ENCODE assay signal across 8 mouse cellular contexts in genomic region chr5:41761509-41762140, GRCm38 (mm10). TPM values are rescaled to one million over a fixed set of nuclear protein-coding genes. Genes with fewer than 3 reads are reported as not detected.
A peak's percentile ranks its signal among the peaks of the same experiment; 100 is the strongest.
DNase-seq lines count a peak whose midpoint lies in the region; ATAC-seq lines count a peak whose summit lies in the region.
"Had no signal": no experiment of that assay in that cellular context is flagged by ENCODE, and none has a peak within 500 bp of the region (broad histone marks: within the 10 kb centered on the region; RNA-seq: fewer than 3 reads in every experiment).

No protein-coding gene starts in this region.

- peaks cover 90% of the 10 kb centered on the region for H3K27me3 ChIP-seq in lung, embryonic 16.5 days (ENCODE audit: control insufficient read depth, insufficient read depth, low read depth, low read length)
- peaks cover 92% of the 10 kb centered on the region for H3K27me3 ChIP-seq in limb, embryonic 12.5 days
- peaks cover 83% of the 10 kb centered on the region for H3K27me3 ChIP-seq in stomach, embryonic 15.5 days (replicated peaks)

- peaks cover 8% of the 10 kb centered on the region; the same call in 1 of the 2 replicates for H3K4me1 ChIP-seq in lung, embryonic 16.5 days (replicated peaks; ENCODE audit: control insufficient read depth, insufficient read depth, low read length)
- H3K4me1 ChIP-seq in limb, embryonic 12.5 days (replicated peaks): peaks cover 26% of the 10 kb centered on the region
- peaks cover 16% of the 10 kb centered on the region for H3K4me1 ChIP-seq in stomach, embryonic 15.5 days

- H3K9ac ChIP-seq in lung, embryonic 16.5 days (ENCODE audit: low read length): no peak overlapping the region
- H3K9ac ChIP-seq in limb, embryonic 12.5 days (replicated peaks): peak overlapping the region; percentile 71; the same call in 1 of the 2 replicates
- no peak overlapping the region for H3K9ac ChIP-seq in stomach, embryonic 15.5 days

- WGBS in lung, embryonic 16.5 days: under 1% methylated on average over 54 of the region's 56 CpGs
- under 1% methylated on average over 56 of the region's 56 CpGs for WGBS in limb, embryonic 12.5 days
- WGBS in stomach, embryonic 15.5 days: 3% methylated on average over 56 of the region's 56 CpGs

- 0 out of 2 replicates have a peak overlapping the region, but pooled peaks have one; percentile 6 for H3K4me3 ChIP-seq in lung, embryonic 16.5 days (ENCODE audit: low read length)
- peak overlapping the region; percentile 51 for H3K4me3 ChIP-seq in limb, embryonic 12.5 days (replicated peaks)
- H3K4me3 ChIP-seq in stomach, embryonic 15.5 days (replicated peaks): peak overlapping the region; percentile 51

- no peak overlapping the region for H3K27ac ChIP-seq in lung, embryonic 16.5 days (ENCODE audit: low read length)
- H3K27ac ChIP-seq in limb, embryonic 12.5 days: no peak overlapping the region
- no peak overlapping the region for H3K27ac ChIP-seq in stomach, embryonic 15.5 days

- H3K36me3 ChIP-seq in lung, embryonic 16.5 days (ENCODE audit: control insufficient read depth, insufficient read depth, low read length): no peaks in the 10 kb centered on the region
- H3K36me3 ChIP-seq in limb, embryonic 12.5 days: no peaks in the 10 kb centered on the region
- no peaks in the 10 kb centered on the region for H3K36me3 ChIP-seq in stomach, embryonic 15.5 days

- DNase-seq in lung, postnatal 10 days: no peak
- no peak for DNase-seq in adrenal gland, adult 2 months
- no peak for DNase-seq in gastrocnemius, postnatal 36 days

- intact Hi-C loops in gastrocnemius, postnatal 36 days (cut with DNase I): loop anchor here (10.0 kb wide), 2 partner anchors 217 to 637 kb away; no protein-coding TSS in a partner anchor

- no peaks in the 10 kb centered on the region for H3K9me3 ChIP-seq in lung, embryonic 16.5 days (ENCODE audit: control insufficient read depth, low read length)
- no peaks in the 10 kb centered on the region for H3K9me3 ChIP-seq in limb, embryonic 12.5 days
- H3K9me3 ChIP-seq in stomach, embryonic 15.5 days: no peaks in the 10 kb centered on the region

- peak overlapping the region; percentile 18; the same call in 1 of the 2 replicates for H3K4me2 ChIP-seq in lung, embryonic 16.5 days (ENCODE audit: low read depth, low read length)
- peak overlapping the region; percentile 71 for H3K4me2 ChIP-seq in limb, embryonic 12.5 days
- peak overlapping the region; percentile 55 for H3K4me2 ChIP-seq in stomach, embryonic 15.5 days

- ATAC-seq in lung, embryonic 16.5 days (ENCODE audit: low read depth): no peak
- peak; percentile 9 to 22; a peak in 2 of 4 replicates for ATAC-seq in hematopoietic stem cell, adult 5-6 weeks (replicated peaks in 1 of 2; ENCODE audit: insufficient read depth in 1 of 2, low FRiP score in 2 of 2, low TSS enrichment in 1 of 2, low read depth in 1 of 2, poor library complexity in 2 of 2, severe bottlenecking in 2 of 2)
- ATAC-seq in limb, embryonic 12.5 days (ENCODE audit: insufficient number of reproducible peaks, insufficient read depth, low FRiP score, low TSS enrichment, low read depth): no peak
- ATAC-seq in stomach, embryonic 15.5 days (ENCODE audit: insufficient read depth, low FRiP score, low read depth): no peak

RNA-seq across cellular contexts. Expression of gene Nkx3-2, which starts 2.7 kb away (rescaled TPM):
- not detected in 2 replicates for polyA plus RNA-seq in lung, embryonic 16.5 days (2015; fragmentation: Nextera tagmentation; extraction: Ambion mirVana)
- total RNA-seq in hematopoietic stem cell, adult 5-6 weeks (2017): not detected in 2 replicates
- 3.9 and 8.7 TPM in 2 replicates for polyA plus RNA-seq in limb, embryonic 12.5 days (2016; fragmentation: Nextera tagmentation; extraction: Ambion mirVana)
- polyA plus RNA-seq in stomach, embryonic 15.5 days (2015; fragmentation: Nextera tagmentation; extraction: Ambion mirVana): 7.7 and 8.1 TPM in 2 replicates
- not detected for total RNA-seq in adrenal gland, adult 2 months (2021)
- polyA plus RNA-seq in adrenal gland, adult 2 months (2012; rRNA removed): 0.11 TPM in 1 of 2 replicates, not detected in the other
- not detected for total RNA-seq in gastrocnemius, postnatal 36 days (2021)
- polyA plus RNA-seq: gonadal fat pad, adult 2 months had no signal

RNA-seq across cellular contexts. Expression of gene Rab28, which starts 53.7 kb away (rescaled TPM):
- 53.8 and 57.7 TPM in 2 replicates for polyA plus RNA-seq in lung, embryonic 16.5 days (2015; fragmentation: Nextera tagmentation; extraction: Ambion mirVana)
- total RNA-seq in hematopoietic stem cell, adult 5-6 weeks (2017): 30.4 and 60.7 TPM in 2 replicates
- polyA plus RNA-seq in limb, embryonic 12.5 days (2016; fragmentation: Nextera tagmentation; extraction: Ambion mirVana): 82.1 and 89.5 TPM in 2 replicates
- polyA plus RNA-seq in stomach, embryonic 15.5 days (2015; fragmentation: Nextera tagmentation; extraction: Ambion mirVana): 72.8 and 76.5 TPM in 2 replicates
- total RNA-seq in adrenal gland, adult 2 months (2021): 10 to 100 TPM; 39.9 to 73.5 TPM
- polyA plus RNA-seq in adrenal gland, adult 2 months (2012; rRNA removed): 78.7 and 102 TPM in 2 replicates
- total RNA-seq in gastrocnemius, postnatal 36 days (2021): 10 to 100 TPM; 78.9 to 84.4 TPM

Comparison
In these comparisons a context has a peak if more than half of its experiments do, and no peak if none do; other contexts are left out.
1. ATAC-seq: peak in hematopoietic stem cell, adult 5-6 weeks (2 of 2); none in lung, embryonic 16.5 days (single experiment), limb, embryonic 12.5 days (single experiment) and stomach, embryonic 15.5 days (single experiment).
2. H3K4me2 ChIP-seq: peak in every context shown above with its lines; median percentile 71 in limb, embryonic 12.5 days; 55 in stomach, embryonic 15.5 days; 18 in lung, embryonic 16.5 days.
3. Peak in every context shown above with its lines, with median percentiles within 50 percentile points of each other: H3K4me3 ChIP-seq.